ENCODE assay signal across 29 mouse cellular contexts in the genomic region with DNA sequence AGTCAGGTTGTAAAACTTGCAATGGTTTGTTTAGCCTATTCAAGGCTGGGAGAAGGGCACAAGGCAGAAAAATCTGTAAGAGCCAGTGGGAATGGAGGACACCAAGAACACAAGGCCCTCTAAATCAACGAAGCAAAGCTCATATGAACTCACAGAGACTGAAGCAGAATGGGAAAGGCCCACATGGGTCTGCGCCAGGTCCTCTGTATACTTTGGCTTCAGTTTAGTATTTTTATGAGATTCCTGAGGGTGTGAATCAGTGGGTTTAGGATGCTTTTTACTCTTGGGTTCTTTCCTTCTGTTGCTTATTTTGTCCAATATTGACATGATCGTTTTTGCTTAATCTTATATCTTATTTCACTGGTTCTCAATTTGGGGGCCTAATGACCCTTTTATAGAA.
DNase-seq lines count a peak whose midpoint lies in the region; ATAC-seq and TF ChIP-seq lines count a peak whose summit lies in the region.
"Had no signal": no experiment of that assay in that cellular context is flagged by ENCODE, and none has a peak within 500 bp of the region (broad histone marks: within the 10 kb centered on the region; RNA-seq: fewer than 3 reads in every experiment).

No protein-coding gene starts in this region.

- TF ChIP-seq EP300 in lung, postnatal 0 days (IDR thresholded peaks at IDR 0.05): no peak

- no peak for TF ChIP-seq CTCF in kidney, postnatal 0 days (IDR thresholded peaks at IDR 0.05; ENCODE audit: low read depth)
- no peak for TF ChIP-seq CTCF in lung, embryonic 14.5 days (IDR thresholded peaks at IDR 0.05; ENCODE audit: low read depth)
- no peak for TF ChIP-seq CTCF in lung, postnatal 0 days (IDR thresholded peaks at IDR 0.05)

- H3K9me3 ChIP-seq in heart, embryonic 12.5 days (replicated peaks): no peaks in the 10 kb centered on the region
- H3K9me3 ChIP-seq in kidney, postnatal 0 days (replicated peaks; ENCODE audit: low read length): no peaks in the 10 kb centered on the region
- H3K9me3 ChIP-seq in kidney, embryonic 15.5 days (replicated peaks): no peaks in the 10 kb centered on the region
- no peaks in the 10 kb centered on the region for H3K9me3 ChIP-seq in lung, embryonic 14.5 days (ENCODE audit: low read depth, low read length)
- no peaks in the 10 kb centered on the region for H3K9me3 ChIP-seq in lung, postnatal 0 days (ENCODE audit: low read length)
- no peaks in the 10 kb centered on the region for H3K9me3 ChIP-seq in hindbrain, embryonic 13.5 days
- H3K9me3 ChIP-seq: embryonic facial prominence, embryonic 13.5 days; hindbrain, embryonic 10.5 days; intestine, embryonic 15.5 days; midbrain, embryonic 12.5 days; neural tube, embryonic 13.5 days had no signal

- no peaks in the 10 kb centered on the region for H3K27me3 ChIP-seq in heart, embryonic 12.5 days (replicated peaks)
- no peaks in the 10 kb centered on the region for H3K27me3 ChIP-seq in kidney, postnatal 0 days (ENCODE audit: insufficient read depth, low read length)
- no peaks in the 10 kb centered on the region for H3K27me3 ChIP-seq in kidney, embryonic 15.5 days
- no peaks in the 10 kb centered on the region for H3K27me3 ChIP-seq in lung, embryonic 14.5 days (ENCODE audit: insufficient read depth, low read length)
- H3K27me3 ChIP-seq in lung, postnatal 0 days (replicated peaks; ENCODE audit: insufficient read depth, low read length): no peaks in the 10 kb centered on the region
- no peaks in the 10 kb centered on the region for H3K27me3 ChIP-seq in hindbrain, embryonic 13.5 days
- H3K27me3 ChIP-seq: embryonic facial prominence, embryonic 13.5 days; intestine, embryonic 15.5 days; midbrain, embryonic 12.5 days; neural tube, embryonic 13.5 days had no signal

- H3K4me1 ChIP-seq in heart, embryonic 12.5 days (replicated peaks): no peaks in the 10 kb centered on the region
- no peaks in the 10 kb centered on the region for H3K4me1 ChIP-seq in kidney, postnatal 0 days (replicated peaks; ENCODE audit: insufficient read depth, low read length)
- H3K4me1 ChIP-seq in kidney, embryonic 15.5 days: no peaks in the 10 kb centered on the region
- no peaks in the 10 kb centered on the region for H3K4me1 ChIP-seq in lung, embryonic 14.5 days (ENCODE audit: insufficient read depth)
- no peaks in the 10 kb centered on the region for H3K4me1 ChIP-seq in lung, postnatal 0 days (ENCODE audit: insufficient read depth, low read depth, low read length)
- no peaks in the 10 kb centered on the region for H3K4me1 ChIP-seq in hindbrain, embryonic 13.5 days (replicated peaks)
- H3K4me1 ChIP-seq: embryonic facial prominence, embryonic 13.5 days; hindbrain, embryonic 10.5 days; intestine, embryonic 15.5 days; midbrain, embryonic 12.5 days; neural tube, embryonic 13.5 days had no signal

- H3K36me3 ChIP-seq in heart, embryonic 12.5 days: no peaks in the 10 kb centered on the region
- no peaks in the 10 kb centered on the region for H3K36me3 ChIP-seq in kidney, postnatal 0 days (ENCODE audit: insufficient read depth, low read length)
- no peaks in the 10 kb centered on the region for H3K36me3 ChIP-seq in kidney, embryonic 15.5 days
- no peaks in the 10 kb centered on the region for H3K36me3 ChIP-seq in lung, embryonic 14.5 days (ENCODE audit: insufficient read depth)
- H3K36me3 ChIP-seq in lung, postnatal 0 days (ENCODE audit: insufficient read depth, low read length): no peaks in the 10 kb centered on the region
- H3K36me3 ChIP-seq in hindbrain, embryonic 13.5 days: no peaks in the 10 kb centered on the region
- H3K36me3 ChIP-seq: embryonic facial prominence, embryonic 13.5 days; hindbrain, embryonic 10.5 days; intestine, embryonic 15.5 days; midbrain, embryonic 12.5 days; neural tube, embryonic 13.5 days had no signal

- WGBS in heart, embryonic 12.5 days: 71% methylated on average over 3 of the region's 3 CpGs
- 55% methylated on average over 3 of the region's 3 CpGs for WGBS in kidney, postnatal 0 days
- WGBS in kidney, embryonic 15.5 days: 52% methylated on average over 3 of the region's 3 CpGs
- 72% methylated on average over 3 of the region's 3 CpGs for WGBS in lung, embryonic 14.5 days
- WGBS in lung, postnatal 0 days: 67% methylated on average over 3 of the region's 3 CpGs
- WGBS in hindbrain, embryonic 13.5 days: 78% methylated on average over 3 of the region's 3 CpGs

- H3K4me3 ChIP-seq in heart, embryonic 12.5 days: no peak overlapping the region
- no peak overlapping the region for H3K4me3 ChIP-seq in kidney, postnatal 0 days (replicated peaks; ENCODE audit: low read depth, low read length)
- H3K4me3 ChIP-seq in kidney, embryonic 15.5 days (replicated peaks): no peak overlapping the region
- H3K4me3 ChIP-seq in lung, embryonic 14.5 days (ENCODE audit: low read depth, low read length): no peak overlapping the region
- no peak overlapping the region for H3K4me3 ChIP-seq in lung, postnatal 0 days (ENCODE audit: low read depth, low read length)
- H3K4me3 ChIP-seq in hindbrain, embryonic 13.5 days: no peak overlapping the region
- H3K4me3 ChIP-seq: embryonic facial prominence, embryonic 13.5 days; gastrocnemius, adult 2 months; hindbrain, embryonic 10.5 days; intestine, embryonic 15.5 days; midbrain, embryonic 12.5 days; neural tube, embryonic 13.5 days had no signal

- no peak overlapping the region for H3K27ac ChIP-seq in heart, embryonic 12.5 days (ENCODE audit: poor library complexity, severe bottlenecking)
- H3K27ac ChIP-seq in kidney, postnatal 0 days: no peak overlapping the region
- H3K27ac ChIP-seq in kidney, embryonic 15.5 days: no peak overlapping the region
- no peak overlapping the region for H3K27ac ChIP-seq in lung, embryonic 14.5 days (ENCODE audit: low read depth)
- no peak overlapping the region for H3K27ac ChIP-seq in lung, postnatal 0 days (ENCODE audit: low read length)
- no peak overlapping the region for H3K27ac ChIP-seq in hindbrain, embryonic 13.5 days
- H3K27ac ChIP-seq: embryonic facial prominence, embryonic 13.5 days; gastrocnemius, adult 2 months; hindbrain, embryonic 10.5 days; intestine, embryonic 15.5 days; liver, embryonic 14.5 days; midbrain, embryonic 12.5 days; neural tube, embryonic 13.5 days had no signal

- no peak overlapping the region for H3K9ac ChIP-seq in heart, embryonic 12.5 days
- H3K9ac ChIP-seq in kidney, postnatal 0 days (ENCODE audit: low read depth, low read length): no peak overlapping the region
- no peak overlapping the region for H3K9ac ChIP-seq in kidney, embryonic 15.5 days
- H3K9ac ChIP-seq in lung, embryonic 14.5 days: no peak overlapping the region
- no peak overlapping the region for H3K9ac ChIP-seq in lung, postnatal 0 days (replicated peaks; ENCODE audit: low read depth)
- H3K9ac ChIP-seq in hindbrain, embryonic 13.5 days: no peak overlapping the region
- H3K9ac ChIP-seq: embryonic facial prominence, embryonic 13.5 days; intestine, embryonic 15.5 days; liver, embryonic 14.5 days; midbrain, embryonic 12.5 days; neural tube, embryonic 13.5 days had no signal

- H3K4me2 ChIP-seq in heart, embryonic 12.5 days: no peak overlapping the region
- no peak overlapping the region for H3K4me2 ChIP-seq in kidney, postnatal 0 days (ENCODE audit: low read length)
- no peak overlapping the region for H3K4me2 ChIP-seq in kidney, embryonic 15.5 days
- no peak overlapping the region for H3K4me2 ChIP-seq in lung, embryonic 14.5 days
- no peak overlapping the region for H3K4me2 ChIP-seq in lung, postnatal 0 days (replicated peaks; ENCODE audit: low read depth, low read length)
- H3K4me2 ChIP-seq in hindbrain, embryonic 13.5 days: no peak overlapping the region
- H3K4me2 ChIP-seq: embryonic facial prominence, embryonic 13.5 days; intestine, embryonic 15.5 days; midbrain, embryonic 12.5 days; neural tube, embryonic 13.5 days had no signal

- no peak for ATAC-seq in heart, embryonic 12.5 days (ENCODE audit: insufficient number of reproducible peaks, low FRiP score)
- no peak for ATAC-seq in kidney, postnatal 0 days (replicated peaks; ENCODE audit: low FRiP score, low read depth)
- no peak for ATAC-seq in kidney, embryonic 15.5 days (replicated peaks; ENCODE audit: low FRiP score)
- no peak for ATAC-seq in lung, embryonic 14.5 days (ENCODE audit: insufficient read depth)
- no peak for ATAC-seq in lung, postnatal 0 days
- ATAC-seq in hindbrain, embryonic 13.5 days (ENCODE audit: low FRiP score): no peak
- ATAC-seq: forebrain, embryonic 16.5 days; hindbrain, embryonic 16.5 days; intestine, embryonic 15.5 days had no signal

- DNase-seq in heart, adult 18-20 months: peak; percentile 5 to 6
- peak; percentile 61 for DNase-seq in kidney, postnatal 0 days (ENCODE audit: low spot score)
- DNase-seq in lung, embryonic 14.5 days: peak; percentile 5
- DNase-seq in lung, postnatal 0 days (ENCODE audit: low spot score): no peak
- peak; percentile 62 for DNase-seq in fibroblast of lung, adult 2 months (ENCODE audit: low read depth)
- DNase-seq: adrenal gland, adult 2 months; adrenal gland, postnatal 36 days; cerebellum, adult 18-20 months; cerebellum, postnatal 10 days; gastrocnemius, adult 2 months; gastrocnemius, postnatal 36 days; layer of hippocampus, postnatal 36 days; left cerebral cortex, postnatal 4 days; liver; lung, adult 2 months; right cerebral cortex, postnatal 4 days; thymus, adult 2 months; thymus, postnatal 36 days had no signal
